Mouse (Mus musculus) hindbrain, postnatal 0 days (tissue): ENCODE results near the gene Rbck1. TPM values are rescaled to one million over a fixed set of nuclear protein-coding genes. Genes with fewer than 3 reads are reported as not detected.

Source experiments
- ATAC-seq: fragments of 200-750 bp; cut with Nextera tagmentation; 2 replicates; pipeline ENCODE4 v1.8.0; 2017; ENCODE audit warnings: mild to moderate bottlenecking, moderate TSS enrichment, moderate library complexity
- DNase-seq: peaks from one replicate; pipeline ENCODE4 v3.0.0-alpha.2; 2015; ENCODE audit warnings: low spot score
- H3K27ac ChIP-seq: fragments of 300-500 bp; sonication (generic); 2 replicates; pipeline ENCODE4 v1.5.1; 2014; ENCODE audit warnings: mild to moderate bottlenecking
- H3K27me3 ChIP-seq: fragments of 300-500 bp; sonication (generic); 2 replicates; pipeline ENCODE4 v1.6.1; 2014; ENCODE audit warnings: low read length, mixed read lengths; ENCODE audit not compliant: insufficient read depth
- H3K36me3 ChIP-seq: fragments of 300-500 bp; sonication (generic); 2 replicates; pipeline ENCODE4 v1.6.1; 2014; ENCODE audit warnings: low read length, mixed read lengths; ENCODE audit not compliant: insufficient read depth
- H3K4me1 ChIP-seq: fragments of 300-500 bp; sonication (generic); 2 replicates; pipeline ENCODE4 v1.6.1; 2014; ENCODE audit warnings: antibody characterized with exemption, low read length, mixed read lengths; ENCODE audit not compliant: insufficient read depth
- H3K4me2 ChIP-seq: fragments of 300-500 bp; sonication (generic); 2 replicates; pipeline ENCODE4 v1.6.1; 2014; ENCODE audit warnings: low read depth, mild to moderate bottlenecking, low read length, moderate library complexity, mixed read lengths
- H3K4me3 ChIP-seq: fragments of 300-500 bp; sonication (generic); 2 replicates; pipeline ENCODE4 v1.5.1; 2014; ENCODE audit warnings: low read length
- H3K9ac ChIP-seq: fragments of 300-500 bp; sonication (generic); replicated peaks from 2 replicates; pipeline ENCODE4 v1.6.1; 2014; ENCODE audit warnings: mild to moderate bottlenecking, low read length, moderate library complexity, mixed read lengths
- H3K9me3 ChIP-seq: fragments of 300-500 bp; sonication (generic); 2 replicates; pipeline ENCODE4 v1.6.1; 2016; ENCODE audit warnings: low read length, mixed read lengths
- CTCF ChIP-seq: IDR thresholded peaks from 2 replicates; pipeline ENCODE4 v1.5.1; 2016; ENCODE audit warnings: antibody characterized with exemption, control low read depth, low read depth
- WGBS: fragments of 180-500 bp; shearing (Covaris S2); extraction: QIAGEN DNeasy Blood & Tissue Kit; methylation state at CpG from one replicate; pipeline ENCODE4 v1.1.7; 2014; 5-methylcytosine and 5-hydroxymethylcytosine counted together
- polyA plus RNA-seq: library from polyadenylated mRNA; unstranded; fragments of >200 nt; fragmentation: Nextera tagmentation; extraction: Ambion mirVana; gene quantifications from 2 replicates; pipeline ENCODE4 v1.2.1, GENCODE M21; 2015
- total RNA-seq: library from RNA; depleted of rRNA; stranded (reverse); fragments of >200 nt; gene quantifications from 2 replicates; pipeline ENCODE4 v1.2.3, GENCODE M21; 2014

Gene Rbck1
- total and polyA plus RNA-seq, 2 experiments from 2014 or later: 81.6 to 135 TPM

DNA sequence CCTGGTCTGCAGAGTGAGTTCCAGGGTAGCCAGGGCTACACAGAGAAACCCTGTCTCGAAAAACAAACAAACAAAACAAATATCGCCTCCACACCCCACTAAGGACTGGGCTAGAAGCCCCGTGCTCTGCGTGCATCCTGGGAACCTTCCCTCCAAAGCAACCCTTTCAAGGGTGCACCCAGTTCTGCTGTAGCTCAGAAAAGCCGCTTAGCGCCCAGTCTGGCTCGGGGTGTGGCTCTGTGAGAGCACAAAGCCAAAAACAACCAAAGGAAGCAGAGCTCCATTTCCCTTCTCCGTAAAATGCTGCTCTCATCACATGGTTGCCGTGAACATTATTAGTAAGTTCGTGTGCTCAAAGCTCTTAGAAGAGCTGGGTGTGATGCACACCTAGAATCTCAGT is 11.9 kb upstream of the Rbck1 start:
- Histone ChIP-seq H3K4me1 (peaks cover 4% of the 10 kb centered on the region; the same call in 1 of the 2 replicates), H3K4me2 (peak overlapping the region; percentile 94), H3K36me3 (no peaks in the 10 kb centered on the region), H3K9ac (peak overlapping the region; percentile 69; the same call in 1 of the 2 replicates), H3K4me3 (peak overlapping the region; percentile 53), H3K27me3 (no peaks in the 10 kb centered on the region), H3K9me3 (no peaks in the 10 kb centered on the region), H3K27ac (peak overlapping the region; percentile 81)
- ATAC-seq (0 out of 2 replicates have a peak, but pooled peaks have one; percentile 5), DNase-seq (no peak)
- WGBS: 8% methylated on average over 10 of the region's 10 CpGs
- no peak for TF ChIP-seq CTCF

DNA sequence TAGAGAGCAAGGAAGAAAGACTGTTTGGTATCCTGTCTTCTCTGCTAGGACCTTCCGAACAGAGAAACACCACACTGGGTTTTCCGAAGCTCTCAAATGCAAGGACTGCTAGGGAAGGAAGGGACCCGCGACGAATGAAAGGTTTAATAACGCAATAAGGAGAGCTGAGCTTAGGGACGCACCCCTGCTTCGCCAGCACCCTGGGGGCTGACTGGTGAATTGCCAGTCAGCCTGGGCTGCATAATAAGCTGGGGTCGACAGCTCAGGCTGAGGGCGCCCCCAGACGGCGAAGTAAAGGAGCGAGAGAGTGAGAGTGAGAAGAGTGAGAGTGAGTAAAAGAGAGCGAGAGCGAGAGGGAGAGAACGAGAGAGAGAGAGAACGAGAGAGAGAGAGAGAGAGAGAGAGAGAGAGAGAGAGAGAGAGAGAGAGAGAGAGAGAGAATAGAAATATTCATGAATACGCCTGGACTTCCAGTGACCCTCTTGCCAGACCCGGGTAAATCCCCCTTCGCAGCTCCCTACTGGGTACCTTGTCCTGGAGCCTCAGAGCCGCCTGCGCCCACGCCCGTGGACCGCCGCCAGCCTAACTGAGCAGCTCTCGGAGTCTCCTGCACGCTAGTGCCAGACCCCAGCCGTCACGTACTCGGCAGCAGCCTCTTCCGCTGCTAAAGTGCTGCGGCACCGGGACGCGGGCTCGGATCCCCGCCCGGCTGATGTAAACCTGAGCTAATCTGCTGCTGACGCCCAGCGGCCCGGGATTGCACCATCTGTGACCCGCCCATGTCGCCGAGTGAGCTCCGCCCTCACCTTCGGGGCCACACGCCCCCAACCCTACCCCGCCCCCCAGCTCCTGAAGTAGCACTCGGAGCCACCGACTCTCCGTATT is 11.1 kb upstream of the Rbck1 start, which contains the start of gene Trib3:
Gene Trib3 (minus strand): TSS at position 704 of the 885 bp plus-strand sequence.
- Histone ChIP-seq H3K27ac (peak within 1 kb of the TSS; percentile 81), H3K36me3 (no peaks in the 10 kb centered on the region), H3K4me3 (peak within 1 kb of the TSS; percentile 53), H3K9ac (peak within 1 kb of the TSS; percentile 69), H3K9me3 (no peaks in the 10 kb centered on the region), H3K27me3 (no peaks in the 10 kb centered on the region), H3K4me1 (peaks cover 4% of the 10 kb centered on the region; the same call in 1 of the 2 replicates), H3K4me2 (peak within 1 kb of the TSS; percentile 94)
- peak; percentile 89 for DNase-seq
- ATAC-seq: peak; percentile 90
- TF ChIP-seq CTCF: peak; percentile 81
- under 1% methylated on average over 52 of the region's 52 CpGs for WGBS

DNA sequence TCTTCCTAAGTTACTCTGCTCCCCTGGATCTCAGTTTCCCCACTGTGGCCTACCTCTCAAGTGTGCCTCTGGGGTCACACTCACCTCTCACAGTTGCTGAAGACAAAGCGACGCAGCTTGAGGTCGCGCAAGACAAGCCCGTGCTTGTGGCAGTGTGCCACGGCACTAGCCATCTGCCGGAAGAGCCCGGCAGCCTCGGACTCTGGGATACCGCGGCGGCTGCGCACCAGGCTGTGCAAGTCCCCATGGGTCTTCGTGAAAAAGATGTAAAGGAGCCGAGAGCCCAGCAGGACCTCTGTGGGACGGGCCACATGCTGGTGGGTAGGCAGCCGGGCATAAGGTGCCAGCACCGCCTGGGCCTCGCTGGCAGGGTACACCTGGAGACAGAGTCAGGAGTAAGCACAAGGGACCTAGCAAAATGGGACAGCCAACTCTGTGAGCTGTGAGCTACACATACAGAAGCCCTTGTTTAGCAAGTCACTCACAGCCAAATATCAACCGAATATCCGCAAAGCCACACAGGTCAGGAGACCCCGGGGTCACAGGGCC is 7.3 kb upstream of the Rbck1 start:
- Histone ChIP-seq H3K9ac (no peak overlapping the region), H3K9me3 (no peaks in the 10 kb centered on the region), H3K4me3 (no peak overlapping the region), H3K4me1 (peaks cover 4% of the 10 kb centered on the region; the same call in 1 of the 2 replicates), H3K27ac (no peak overlapping the region), H3K4me2 (no peak overlapping the region), H3K36me3 (no peaks in the 10 kb centered on the region), H3K27me3 (no peaks in the 10 kb centered on the region)
- WGBS: 71% methylated on average over 22 of the region's 22 CpGs
- TF ChIP-seq CTCF: no peak
- DNase-seq (peak; percentile 4), ATAC-seq (no peak)

DNA sequence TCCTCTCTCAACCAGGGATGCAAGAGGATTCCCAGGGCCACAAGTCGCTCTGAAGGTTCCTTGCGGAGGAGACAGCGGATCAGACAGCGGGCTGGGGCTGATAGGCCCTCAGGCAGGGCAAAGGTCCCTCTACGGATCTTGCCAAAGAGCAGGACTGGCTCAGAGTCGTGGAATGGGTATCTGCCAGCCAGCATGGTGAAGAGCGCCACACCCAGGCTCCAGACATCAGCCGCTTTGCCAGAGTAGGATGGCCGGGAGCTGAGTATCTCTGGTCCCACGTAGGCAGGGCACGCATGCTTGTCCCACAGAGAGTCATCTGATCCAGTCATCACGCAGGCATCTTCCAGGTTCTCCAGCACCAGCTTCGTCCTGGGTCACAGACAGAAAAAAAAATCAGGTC is 5.9 kb upstream of the Rbck1 start:
- Histone ChIP-seq H3K27me3 (no peaks in the 10 kb centered on the region), H3K4me3 (no peak overlapping the region), H3K9ac (no peak overlapping the region), H3K36me3 (no peaks in the 10 kb centered on the region), H3K4me1 (no peaks in the 10 kb centered on the region; the same call in 1 of the 2 replicates), H3K4me2 (no peak overlapping the region), H3K9me3 (no peaks in the 10 kb centered on the region), H3K27ac (no peak overlapping the region)
- TF ChIP-seq CTCF: no peak
- WGBS: 86% methylated on average over 13 of the region's 13 CpGs
- ATAC-seq (no peak), DNase-seq (no peak)

DNA sequence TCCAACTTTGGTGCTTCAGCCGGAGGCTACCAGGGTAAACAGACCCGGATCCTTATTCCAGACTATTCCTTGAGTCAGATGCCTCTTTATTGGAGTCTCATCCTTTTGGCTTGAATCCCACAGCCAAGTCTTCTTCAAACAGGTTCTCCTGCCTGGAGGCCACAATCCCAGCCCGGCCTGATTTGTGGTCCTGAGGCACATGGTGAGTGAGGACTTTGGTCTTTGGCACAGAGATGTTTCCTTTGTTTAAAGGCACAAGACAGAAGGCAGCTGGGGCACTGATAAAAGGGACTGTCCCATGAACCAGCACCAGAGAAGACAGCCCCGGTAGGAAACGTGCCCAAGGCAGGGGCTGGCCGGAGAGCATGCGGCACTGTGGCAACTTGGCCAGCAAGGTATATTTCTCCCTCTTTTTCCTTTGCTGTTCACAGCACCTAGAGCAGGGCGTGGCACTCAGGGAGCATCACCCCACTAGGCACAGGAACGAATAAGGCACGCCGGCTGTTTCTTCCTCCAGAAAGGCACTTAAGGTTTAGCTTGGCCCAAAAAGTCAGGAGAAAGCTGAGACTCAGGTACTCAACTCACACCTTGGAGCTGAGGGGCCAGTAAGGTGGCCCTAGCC is 5.2 kb upstream of the Rbck1 start:
- no peak for ATAC-seq
- H3K4me2 ChIP-seq: no peak overlapping the region
- H3K36me3 ChIP-seq: no peaks in the 10 kb centered on the region
- H3K4me3 ChIP-seq: no peak overlapping the region
- no peak overlapping the region for H3K9ac ChIP-seq
- no peak overlapping the region for H3K27ac ChIP-seq
- H3K9me3 ChIP-seq: no peaks in the 10 kb centered on the region
- no peaks in the 10 kb centered on the region for H3K27me3 ChIP-seq
- DNase-seq: no peak
- no peak for TF ChIP-seq CTCF
- 90% methylated on average over 11 of the region's 11 CpGs for WGBS
- no peaks in the 10 kb centered on the region; the same call in 1 of the 2 replicates for H3K4me1 ChIP-seq

DNA sequence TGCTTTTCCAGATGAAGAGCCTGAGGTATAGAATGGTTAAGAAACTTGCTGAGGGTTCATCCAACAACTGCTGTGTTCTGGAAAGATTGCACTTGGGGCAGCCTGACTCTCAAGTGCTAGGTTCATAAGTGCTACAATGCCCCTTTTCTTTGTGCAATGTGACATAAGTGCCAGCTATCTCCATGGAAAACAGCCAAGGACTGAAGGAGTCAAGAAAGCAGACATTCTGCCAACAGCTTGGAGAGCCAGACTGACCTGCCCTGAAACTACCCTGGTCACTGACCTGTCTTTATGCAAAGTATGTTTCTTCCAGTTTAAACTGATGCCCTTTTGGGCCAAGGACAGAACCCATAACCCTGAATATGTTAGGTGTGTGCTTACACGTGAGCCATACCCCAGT is 4.4 kb upstream of the Rbck1 start:
- Histone ChIP-seq H3K9me3 (no peaks in the 10 kb centered on the region), H3K9ac (no peak overlapping the region), H3K27ac (no peak overlapping the region), H3K27me3 (no peaks in the 10 kb centered on the region), H3K36me3 (no peaks in the 10 kb centered on the region), H3K4me3 (no peak overlapping the region), H3K4me2 (no peak overlapping the region), H3K4me1 (no peaks in the 10 kb centered on the region)
- 69% methylated on average over 1 of the region's 1 CpGs for WGBS
- no peak for DNase-seq
- ATAC-seq: no peak
- no peak for TF ChIP-seq CTCF
